Mouse (Mus musculus) small intestine, adult 2 months (tissue): ENCODE results near the gene Xkr8. TPM values are rescaled to one million over a fixed set of nuclear protein-coding genes. Genes with fewer than 3 reads are reported as not detected.
"Not testable (repeated sequence)": the region's sequence is repeated elsewhere in the genome, so short reads cannot be mapped to it uniquely, and the experiment has no call there.

Experiments
- H3K27ac ChIP-seq: fragments of 200-500 bp; 2 replicates; pipeline ENCODE4 v1.5.1; 2012; ENCODE audit warnings: low read depth, low read length, control low read depth, inconsistent platforms; ENCODE audit not compliant: insufficient read depth
- H3K27me3 ChIP-seq: fragments of 200-500 bp; 2 replicates; pipeline ENCODE4 v1.6.1; 2012; ENCODE audit warnings: mild to moderate bottlenecking, moderate library complexity, low read length, inconsistent platforms; ENCODE audit not compliant: control insufficient read depth, insufficient read depth
- H3K36me3 ChIP-seq: fragments of 200-500 bp; 2 replicates; pipeline ENCODE4 v1.6.1; 2012; ENCODE audit warnings: mild to moderate bottlenecking, low read length, control low read depth, inconsistent platforms; ENCODE audit not compliant: control insufficient read depth, insufficient read depth
- H3K4me1 ChIP-seq: fragments of 200-500 bp; 2 replicates; pipeline ENCODE4 v1.6.1; 2012; ENCODE audit warnings: low read length, inconsistent platforms, mixed read lengths; ENCODE audit not compliant: control insufficient read depth, insufficient read depth, insufficient read length
- H3K4me3 ChIP-seq: fragments of 200-500 bp; 2 replicates; pipeline ENCODE4 v1.5.1; 2012; ENCODE audit warnings: low read depth, mild to moderate bottlenecking, control low read depth, inconsistent platforms, low read length, moderate library complexity
- CTCF ChIP-seq: fragments of 200-500 bp; IDR thresholded peaks from 2 replicates; pipeline ENCODE4 v1.5.1; 2012; ENCODE audit warnings: low read depth, mild to moderate bottlenecking, control low read depth, inconsistent platforms, low read length, moderate library complexity, mixed read lengths; ENCODE audit not compliant: insufficient replicate concordance, insufficient read length; ENCODE audit errors: extremely low read depth
- POLR2A ChIP-seq: fragments of 200-500 bp; IDR thresholded peaks from 2 replicates; pipeline ENCODE4 v1.6.1; 2012; ENCODE audit warnings: low read depth, mild to moderate bottlenecking, control low read depth, inconsistent platforms, low read length, moderate library complexity
- WGBS: fragments of 180-500 bp; shearing (Covaris S2); methylation state at CpG from one replicate; pipeline ENCODE4 v1.1.7; 2018; 5-methylcytosine and 5-hydroxymethylcytosine counted together
- polyA plus RNA-seq: library from polyadenylated mRNA; depleted of rRNA; stranded (reverse); fragments of >200 nt; gene quantifications from 2 replicates; pipeline ENCODE4 v1.2.3, GENCODE M21; 2012

Xkr8 gene
- polyA plus RNA-seq, 1 experiment: 6.0 TPM

GRCm38 (mm10) chr4:132763125-132763524 lies 30.8 kb upstream of the Xkr8 start:
- peak; percentile 37; the same call in 1 of the 2 replicates for TF ChIP-seq CTCF
- not testable (repeated sequence) for H3K27me3 ChIP-seq, H3K36me3 ChIP-seq, H3K4me3 ChIP-seq
- 81% methylated on average over 3 of the region's 3 CpGs for WGBS
- Histone ChIP-seq H3K4me1 (peaks cover 21% of the 10 kb centered on the region), H3K27ac (peak overlapping the region; percentile 80)

GRCm38 (mm10) chr4:132762602-132763001 lies 30.3 kb upstream of the Xkr8 start:
- TF ChIP-seq CTCF (no peak), POLR2A (no peak)
- no peaks in the 10 kb centered on the region for H3K27me3 ChIP-seq

GRCm38 (mm10) chr4:132760296-132760695 lies 27.9 kb upstream of the Xkr8 start:
- Histone ChIP-seq H3K36me3 (no peaks in the 10 kb centered on the region), H3K4me1 (peaks cover 21% of the 10 kb centered on the region), H3K27ac (peak overlapping the region; percentile 97), H3K27me3 (no peaks in the 10 kb centered on the region), H3K4me3 (no peak overlapping the region)
- WGBS: 15% methylated on average over 3 of the region's 3 CpGs
- TF ChIP-seq CTCF (no peak), POLR2A (no peak)

More at GRCm38 (mm10) chr4:132762602-132763001, 30.3 kb upstream of the Xkr8 start:
- Histone ChIP-seq H3K4me1 (peaks cover 21% of the 10 kb centered on the region), H3K4me3 (no peak overlapping the region), H3K27ac (peak overlapping the region; percentile 97), H3K36me3 (no peaks in the 10 kb centered on the region)
- 25% methylated on average over 6 of the region's 6 CpGs for WGBS

- H3K4me3 ChIP-seq: no peak overlapping the region
- peak overlapping the region; percentile 6; the same call in 1 of the 2 replicates for H3K27ac ChIP-seq
- TF ChIP-seq POLR2A (no peak), CTCF (no peak)
- H3K36me3 ChIP-seq: no peaks in the 10 kb centered on the region
- WGBS: 71% methylated on average over 7 of the region's 7 CpGs
- H3K27me3 ChIP-seq: no peaks in the 10 kb centered on the region
- H3K4me1 ChIP-seq: peaks cover 19% of the 10 kb centered on the region
Observed at GRCm38 (mm10) chr4:132757633-132758351, 25.4 kb upstream of the Xkr8 start.

GRCm38 (mm10) chr4:132756974-132757373 lies 24.6 kb upstream of the Xkr8 start, which contains the start of gene Smpdl3b:
Gene Smpdl3b (minus strand): TSS chr4:132757252.
- Histone ChIP-seq H3K36me3 (no peaks in the 10 kb centered on the region), H3K4me1 (peaks cover 17% of the 10 kb centered on the region), H3K4me3 (peak within 1 kb of the TSS; percentile 68), H3K27ac (peak within 1 kb of the TSS; percentile 18; the same call in 1 of the 2 replicates), H3K27me3 (no peaks in the 10 kb centered on the region)
- 1% methylated on average over 22 of the region's 22 CpGs for WGBS
- TF ChIP-seq CTCF (peak; percentile 51; the same call in 1 of the 2 replicates), POLR2A (peak; percentile 70; the same call in 1 of the 2 replicates)

GRCm38 (mm10) chr4:132752992-132753391 lies 20.6 kb upstream of the Xkr8 start:
- no peaks in the 10 kb centered on the region for H3K27me3 ChIP-seq
- H3K36me3 ChIP-seq: no peaks in the 10 kb centered on the region
- TF ChIP-seq CTCF (no peak), POLR2A (no peak)
- H3K4me1 ChIP-seq: peaks cover 13% of the 10 kb centered on the region; the same call in 1 of the 2 replicates
- H3K4me3 ChIP-seq: no peak overlapping the region
- no peak overlapping the region for H3K27ac ChIP-seq
- WGBS: 80% methylated on average over 6 of the region's 6 CpGs

GRCm38 (mm10) chr4:132749258-132749982 lies 17.1 kb upstream of the Xkr8 start:
- H3K27me3 ChIP-seq: no peaks in the 10 kb centered on the region
- H3K4me1 ChIP-seq: peaks cover 21% of the 10 kb centered on the region; the same call in 1 of the 2 replicates
- H3K27ac ChIP-seq: peak overlapping the region; percentile 92
- 66% methylated on average over 6 of the region's 6 CpGs for WGBS
- H3K36me3 ChIP-seq: peaks cover 5% of the 10 kb centered on the region
- no peak overlapping the region for H3K4me3 ChIP-seq
- TF ChIP-seq CTCF (no peak), POLR2A (no peak)
